ENCODE assay signal across 8 mouse cellular contexts in the genomic region with DNA sequence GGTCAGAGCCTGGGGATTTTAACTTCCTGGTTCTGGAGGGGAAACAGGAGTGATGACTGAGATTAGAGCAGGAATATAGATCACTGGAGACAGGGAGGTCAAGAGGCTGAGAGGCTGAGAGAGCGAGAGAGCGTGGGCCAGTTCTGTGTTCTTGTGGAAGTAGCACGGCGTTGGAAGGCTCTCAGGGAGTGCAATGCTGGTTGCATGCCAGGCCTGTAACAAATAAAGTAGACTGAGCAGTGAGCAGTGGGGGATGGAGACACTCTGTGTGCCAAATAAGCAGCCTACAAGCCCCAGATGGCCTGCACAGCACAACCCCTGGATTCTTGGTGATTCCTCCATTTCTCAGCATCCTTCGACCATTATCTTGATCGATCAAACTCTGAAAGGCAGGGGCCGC.
DNase-seq lines count a peak whose midpoint lies in the region; ATAC-seq lines count a peak whose summit lies in the region.

No protein-coding gene starts in this region.

- no peak overlapping the region for H3K4me3 ChIP-seq in embryonic facial prominence, embryonic 14.5 days (ENCODE audit: low read depth, low read length)
- H3K4me3 ChIP-seq in heart, embryonic 15.5 days: no peak overlapping the region
- H3K4me3 ChIP-seq in stomach, embryonic 15.5 days (replicated peaks): no peak overlapping the region

- DNase-seq in 3T3-L1 (ENCODE audit: low read depth, low spot score): peak; percentile 27
- peak; percentile 72 for DNase-seq in adrenal gland, postnatal 14 days
- DNase-seq in embryonic facial prominence, embryonic 14.5 days (ENCODE audit: low spot score): peak; percentile 79
- DNase-seq in kidney, postnatal 36 days: peak; percentile 70 to 71
- peak; percentile 70 for DNase-seq in lung, postnatal 14 days
- no peak for DNase-seq in urinary bladder, adult 2 months (ENCODE audit: low spot score)

- H3K4me1 ChIP-seq in embryonic facial prominence, embryonic 14.5 days (ENCODE audit: control insufficient read depth, insufficient read depth, low read length): peaks cover 35% of the 10 kb centered on the region
- H3K4me1 ChIP-seq in heart, embryonic 15.5 days (replicated peaks): peaks cover 68% of the 10 kb centered on the region
- H3K4me1 ChIP-seq in stomach, embryonic 15.5 days: peaks cover 17% of the 10 kb centered on the region

- 49% methylated on average over 7 of the region's 7 CpGs for WGBS in embryonic facial prominence, embryonic 14.5 days
- 34% methylated on average over 7 of the region's 7 CpGs for WGBS in heart, embryonic 15.5 days
- 47% methylated on average over 7 of the region's 7 CpGs for WGBS in stomach, embryonic 15.5 days

- H3K9me3 ChIP-seq in embryonic facial prominence, embryonic 14.5 days (ENCODE audit: control insufficient read depth, low read length): no peaks in the 10 kb centered on the region
- no peaks in the 10 kb centered on the region for H3K9me3 ChIP-seq in heart, embryonic 15.5 days (replicated peaks)
- H3K9me3 ChIP-seq in stomach, embryonic 15.5 days: no peaks in the 10 kb centered on the region

- H3K4me2 ChIP-seq in embryonic facial prominence, embryonic 14.5 days (ENCODE audit: low read depth, low read length): no peak overlapping the region
- H3K4me2 ChIP-seq in heart, embryonic 15.5 days: 0 out of 2 replicates have a peak overlapping the region, but pooled peaks have one; percentile 13
- H3K4me2 ChIP-seq in stomach, embryonic 15.5 days: no peak overlapping the region; the same call in 1 of the 2 replicates

- H3K27me3 ChIP-seq in embryonic facial prominence, embryonic 14.5 days (replicated peaks; ENCODE audit: control insufficient read depth, insufficient read depth, low read length): no peaks in the 10 kb centered on the region
- H3K27me3 ChIP-seq in heart, embryonic 15.5 days: no peaks in the 10 kb centered on the region
- no peaks in the 10 kb centered on the region for H3K27me3 ChIP-seq in stomach, embryonic 15.5 days (replicated peaks)

- no peaks in the 10 kb centered on the region for H3K36me3 ChIP-seq in embryonic facial prominence, embryonic 14.5 days (ENCODE audit: control insufficient read depth, insufficient read depth, low read length)
- no peaks in the 10 kb centered on the region for H3K36me3 ChIP-seq in heart, embryonic 15.5 days
- no peaks in the 10 kb centered on the region for H3K36me3 ChIP-seq in stomach, embryonic 15.5 days

- ATAC-seq in embryonic facial prominence, embryonic 14.5 days (ENCODE audit: low read depth): peak; percentile 51
- ATAC-seq in heart, embryonic 15.5 days (replicated peaks; ENCODE audit: insufficient number of reproducible peaks, insufficient read depth, low FRiP score, low read depth): peak; percentile 90
- peak; percentile 75; the same call in 1 of the 2 replicates for ATAC-seq in stomach, embryonic 15.5 days (ENCODE audit: insufficient read depth, low FRiP score, low read depth)

- no peak overlapping the region for H3K27ac ChIP-seq in embryonic facial prominence, embryonic 14.5 days (replicated peaks; ENCODE audit: low read depth, low read length)
- peak overlapping the region; percentile 87 for H3K27ac ChIP-seq in heart, embryonic 15.5 days
- H3K27ac ChIP-seq in stomach, embryonic 15.5 days: peak overlapping the region; percentile 60; the same call in 1 of the 2 replicates

- H3K9ac ChIP-seq in embryonic facial prominence, embryonic 14.5 days (ENCODE audit: low read depth, low read length): no peak overlapping the region
- 0 out of 2 replicates have a peak overlapping the region, but pooled peaks have one; percentile 1 for H3K9ac ChIP-seq in heart, embryonic 15.5 days
- no peak overlapping the region for H3K9ac ChIP-seq in stomach, embryonic 15.5 days
